Mouse (Mus musculus): Measurements from ENCODE around the gene Ccnjl. TPM values are rescaled to one million over a fixed set of nuclear protein-coding genes. Genes with fewer than 3 reads are reported as not detected.

The Ccnjl gene
- total RNA-seq, 2 experiments from 2014 or later, result 2.1 TPM

DNA sequence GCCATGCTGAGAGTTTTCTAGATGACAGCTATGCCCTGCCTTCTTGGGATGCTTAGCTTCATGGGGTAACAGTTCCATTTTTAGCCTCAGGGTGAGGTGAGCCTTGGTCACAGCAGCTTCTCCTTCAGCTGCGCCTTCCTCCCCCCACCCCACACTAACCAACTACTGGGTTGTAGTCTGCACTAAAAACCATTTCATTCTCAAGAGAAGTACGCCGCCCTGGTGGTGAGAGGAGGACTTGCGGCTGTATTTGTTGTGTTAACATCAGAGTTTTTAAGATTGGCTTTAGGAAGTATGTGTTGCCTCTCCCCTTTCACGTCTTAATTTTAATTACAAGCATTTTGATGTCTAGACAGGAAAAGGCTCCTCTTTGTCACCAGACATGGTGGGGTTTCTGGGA lies 39.7 kb downstream of the Ccnjl start:
- DNase-seq, result peak in 1 of 2 experiments; percentile 37

DNA sequence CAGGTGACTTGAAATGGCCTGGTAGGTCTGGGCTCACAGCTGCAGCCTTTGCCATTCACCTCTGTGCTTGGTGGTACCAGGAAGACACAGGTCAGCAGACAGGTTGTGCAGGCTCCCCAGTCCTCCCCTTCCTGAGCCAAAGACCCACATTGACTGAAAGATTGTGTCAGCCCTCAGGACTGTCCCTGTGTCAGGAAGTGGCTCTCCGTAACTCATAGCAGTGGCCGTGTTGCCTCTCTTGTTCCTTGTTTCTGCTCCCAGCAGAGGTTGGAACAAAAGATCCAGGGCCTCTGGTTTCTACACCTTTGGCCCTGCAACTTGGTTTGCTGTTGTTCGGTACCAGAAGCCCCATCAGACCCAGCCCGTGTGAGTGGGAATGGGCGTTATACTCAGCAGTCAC lies 40.6 kb downstream of the Ccnjl start:
- DNase-seq, result no peak

DNA sequence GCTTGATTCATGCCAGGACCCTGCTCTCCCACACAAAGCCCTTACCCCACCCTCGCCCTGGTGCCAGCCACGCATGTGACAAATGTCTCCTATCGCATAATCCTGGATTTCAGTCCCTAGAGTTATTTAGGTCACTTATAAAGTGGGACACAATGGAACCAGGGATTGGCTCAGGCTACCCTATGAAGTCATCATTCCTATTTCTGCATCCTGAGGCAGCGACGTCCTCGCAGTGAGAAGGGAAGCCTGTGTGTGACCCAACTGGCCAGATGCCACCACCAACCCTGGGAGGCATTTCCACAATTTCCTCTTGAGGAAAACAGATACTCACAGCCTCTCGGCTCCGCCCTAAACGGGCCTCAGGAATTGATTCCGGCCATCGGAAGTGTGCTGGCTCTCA lies 41.0 kb downstream of the Ccnjl start:
- DNase-seq, result peak; percentile 74 to 80

DNA sequence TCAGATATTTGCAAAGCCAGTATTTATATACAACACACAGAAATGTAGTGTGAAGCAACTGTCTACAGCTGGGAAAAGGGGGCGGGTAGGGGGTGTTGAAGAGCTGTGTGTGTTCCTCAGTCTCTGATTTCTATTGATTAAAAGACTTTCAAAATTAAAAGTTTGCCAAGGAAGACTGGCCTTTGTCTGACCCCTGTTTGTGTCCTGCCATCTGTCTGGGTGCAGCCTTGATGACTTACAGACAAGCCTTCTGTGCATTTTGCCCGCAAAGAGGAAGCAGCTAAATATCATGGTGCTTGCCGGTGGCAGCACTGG lies 46.4 kb downstream of the Ccnjl start:
- no peak for DNase-seq

DNA sequence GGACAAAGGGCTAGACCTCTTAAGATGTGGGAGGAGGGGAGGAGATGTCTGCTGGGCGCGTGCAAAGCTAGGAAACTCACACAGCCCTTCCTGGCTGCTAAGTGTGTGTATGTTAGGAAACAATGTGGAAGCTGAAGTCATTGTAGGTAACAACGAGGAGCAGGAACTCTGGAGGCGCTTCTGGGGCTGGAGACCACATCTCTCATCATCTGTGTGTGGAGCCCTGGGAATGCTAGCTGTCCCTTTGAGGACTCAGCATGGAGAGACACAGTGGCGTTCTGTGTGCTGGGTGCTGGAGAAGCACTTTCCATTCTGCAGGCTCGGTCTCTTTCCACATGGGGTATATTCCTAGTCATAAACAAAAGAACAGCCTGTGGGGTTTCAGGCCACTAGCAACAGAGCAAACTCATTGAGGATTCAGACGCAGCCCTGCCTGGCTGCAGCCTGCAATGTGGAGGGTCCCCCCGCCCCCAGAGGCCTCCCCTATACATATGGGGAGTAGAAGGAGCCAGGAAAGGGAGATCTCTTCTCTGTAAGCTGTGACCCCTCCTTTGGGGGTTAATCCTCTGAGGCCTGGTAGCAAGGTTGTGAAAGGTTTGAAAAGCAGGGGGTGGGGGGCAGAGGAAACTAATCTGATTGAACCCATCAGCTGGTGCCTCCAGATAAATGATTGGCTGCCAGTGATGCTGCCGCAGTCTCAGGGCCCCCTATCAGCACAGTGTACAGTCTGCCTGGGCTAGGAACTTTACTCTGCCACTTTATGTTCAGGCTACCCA lies 47.0 kb downstream of the Ccnjl start:
- no peak for DNase-seq

DNA sequence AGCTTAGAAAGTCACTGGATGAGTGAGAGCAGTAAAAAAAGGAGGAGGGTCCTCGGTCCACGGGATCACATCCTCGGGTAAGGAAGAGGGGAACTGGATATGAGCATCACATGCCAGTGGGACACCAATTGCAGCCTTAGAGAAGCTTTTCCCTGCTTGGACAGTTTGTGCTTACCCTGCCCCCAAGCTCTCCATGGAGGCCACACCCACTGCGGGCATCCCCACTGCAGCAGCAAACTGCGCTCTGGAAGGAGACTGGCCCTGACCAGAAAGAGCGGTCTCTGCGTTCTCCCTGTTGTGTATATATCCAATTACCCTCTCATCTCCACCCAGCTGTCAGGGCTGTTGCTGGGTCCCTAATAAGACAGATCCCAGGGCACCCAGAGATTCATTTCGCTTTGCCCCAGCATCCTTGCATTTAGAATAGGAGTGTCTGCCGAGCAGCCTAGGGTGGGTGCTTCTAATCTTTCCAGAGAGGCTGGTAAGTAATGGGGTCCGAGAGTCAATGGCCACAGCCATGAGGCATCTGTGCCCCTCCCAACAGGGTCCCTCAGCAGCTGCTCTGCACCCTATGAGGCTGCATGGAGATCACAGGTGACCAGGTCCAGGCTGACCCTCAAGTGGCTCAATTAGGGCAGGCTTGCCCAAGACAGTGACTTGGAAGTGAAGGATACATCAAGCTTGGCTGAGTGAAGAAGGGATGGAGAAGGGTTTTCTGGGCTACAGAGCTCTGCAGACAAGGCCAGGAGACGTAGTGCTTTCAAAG lies 49.3 kb downstream of the Ccnjl start:
- no peak for DNase-seq

DNA sequence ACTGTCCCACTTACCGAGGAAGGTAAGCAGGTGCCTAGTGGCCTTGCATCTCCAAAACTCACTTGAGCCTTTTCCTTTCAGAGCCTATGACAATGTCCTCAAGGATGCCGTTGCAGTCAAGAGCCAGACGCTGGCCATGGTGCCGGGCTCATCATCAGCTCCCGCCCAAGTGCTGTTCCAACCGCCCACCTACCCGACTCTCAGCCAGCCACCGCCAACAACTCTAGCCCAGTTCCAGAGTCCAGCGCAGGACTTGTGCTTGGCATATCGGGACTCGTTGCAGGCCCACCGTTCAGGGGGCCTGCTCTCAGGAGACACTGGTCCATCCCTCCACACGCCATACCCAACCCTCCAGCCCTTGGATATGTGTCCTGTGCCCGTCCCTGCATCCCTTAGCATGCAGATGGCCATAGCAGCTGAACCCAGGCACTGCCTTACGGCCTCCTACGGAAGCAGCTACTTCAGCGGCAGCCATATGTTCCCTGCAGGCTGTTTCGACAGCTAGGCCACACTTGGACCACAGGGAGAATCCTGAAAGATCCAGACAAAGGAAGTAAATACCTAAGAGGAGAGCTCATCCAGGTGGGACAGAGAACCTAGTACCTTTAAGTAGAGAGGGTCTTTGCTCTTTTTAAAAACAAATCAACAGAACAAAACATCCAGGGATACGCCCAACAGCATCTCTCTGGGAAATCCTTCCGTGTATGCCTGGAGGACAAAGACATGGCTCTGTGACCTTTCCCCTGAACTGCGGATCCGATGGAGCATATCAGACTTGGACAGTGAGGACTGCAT lies 56.8 kb downstream of the Ccnjl start:
- DNase-seq, result no peak

DNA sequence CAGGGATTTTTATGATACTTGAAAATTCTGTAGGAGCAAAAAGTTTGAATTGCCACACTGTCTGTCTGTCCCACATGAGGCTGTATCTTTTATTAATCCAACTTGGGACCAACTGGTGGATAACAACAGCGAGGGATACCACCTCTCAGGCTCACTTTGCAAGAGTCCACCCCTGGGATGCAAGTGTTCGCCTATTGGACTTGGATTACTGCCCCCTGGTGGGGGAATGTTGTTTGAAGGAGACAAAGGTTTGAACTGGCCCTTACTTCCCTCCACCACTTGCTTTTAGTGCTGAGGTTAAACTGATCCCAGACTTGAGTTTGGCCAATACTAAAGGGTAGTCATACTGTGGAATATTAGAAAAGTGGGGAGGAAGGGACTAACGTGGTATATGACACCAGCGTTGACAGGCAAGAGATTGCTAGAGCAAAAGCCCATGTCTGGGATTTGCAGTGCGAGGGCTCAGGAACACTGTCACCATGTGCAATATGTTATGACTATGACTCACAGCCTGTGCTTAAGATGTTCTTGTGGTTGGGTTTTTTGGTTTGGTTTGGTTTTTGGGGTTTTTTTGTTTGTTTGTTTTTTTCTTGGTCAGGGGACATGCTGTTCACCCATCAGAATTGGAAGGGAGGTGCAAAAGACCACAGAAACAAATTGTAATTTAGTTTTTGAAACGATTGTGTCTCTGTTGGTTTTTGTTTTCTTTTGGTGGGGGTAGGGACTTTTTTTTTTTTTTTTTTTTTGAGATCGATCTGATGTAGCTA lies 57.9 kb downstream of the Ccnjl start, which contains the start of gene 4933415A04Rik:
TSS of gene 4933415A04Rik (plus strand) at position 717 of the 767 bp plus-strand sequence.
- DNase-seq, result peak; percentile 65 to 88

DNA sequence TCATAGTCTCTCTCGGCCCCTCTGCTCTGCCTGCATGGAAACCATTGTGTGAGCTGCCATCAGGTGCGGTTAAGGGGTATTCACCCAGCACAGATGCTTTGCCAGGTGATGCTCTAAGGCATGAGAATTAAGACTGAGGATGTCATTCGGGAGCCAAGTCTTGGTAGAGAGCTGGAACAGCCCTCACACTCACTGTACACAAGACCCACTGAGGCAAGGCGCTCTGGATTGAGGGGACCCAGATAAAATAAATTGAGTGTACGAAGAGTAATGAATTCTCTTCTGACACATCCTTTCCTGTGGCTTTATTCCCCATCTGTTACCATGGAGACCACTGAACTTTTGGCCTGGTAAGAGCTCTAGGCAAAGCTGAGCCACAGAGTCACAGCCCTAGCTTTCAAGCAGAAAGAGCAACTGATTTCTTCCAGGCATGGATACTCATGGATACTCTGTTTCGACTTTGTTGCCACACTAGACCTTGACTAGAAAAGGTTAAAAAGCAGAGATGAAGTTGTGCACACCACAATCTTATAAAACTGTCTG lies 61.0 kb downstream of the Ccnjl start:
- DNase-seq, result no peak

DNA sequence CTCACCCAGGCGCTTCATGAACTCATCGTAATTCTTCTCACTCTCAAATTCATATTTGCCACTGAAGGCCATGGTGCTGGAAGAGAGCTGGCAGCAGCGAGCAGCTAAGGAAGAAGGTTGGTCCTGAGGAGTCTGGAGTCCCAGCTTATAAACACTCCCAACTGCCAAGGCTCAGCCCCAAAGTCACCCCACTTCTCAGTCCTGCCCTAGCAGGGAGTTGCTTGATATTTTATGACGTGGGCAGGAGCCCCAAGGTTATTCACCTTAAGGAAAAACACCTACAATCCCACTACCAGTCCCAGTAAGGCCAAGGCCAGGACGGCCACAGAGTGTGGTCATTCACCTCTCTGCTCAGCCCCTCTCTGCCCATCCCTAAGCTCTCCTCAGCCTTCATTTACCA lies 72.9 kb downstream of the Ccnjl start, which contains the start of gene Fabp6:
TSS of gene Fabp6 (minus strand) at position 101 of the 400 bp plus-strand sequence.
- no peak for DNase-seq

DNA sequence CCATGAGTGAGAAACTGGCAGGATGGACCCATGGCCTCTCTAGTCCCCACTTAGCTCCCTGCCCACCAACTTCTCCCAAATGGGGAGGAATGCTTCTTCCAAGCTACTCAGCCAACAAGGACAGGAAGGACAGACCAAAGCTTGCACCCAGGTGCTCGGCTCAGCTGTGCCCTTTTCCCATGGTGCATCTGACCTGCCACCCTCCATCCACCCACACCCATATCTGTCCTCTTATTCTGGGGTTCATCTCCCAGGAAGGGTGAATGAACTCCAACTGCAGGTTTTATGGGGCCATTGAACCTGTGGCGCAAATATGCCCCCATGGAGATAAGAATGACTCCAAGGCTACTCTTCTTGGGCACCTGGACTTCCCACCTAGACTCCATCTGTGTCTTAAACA lies 75.6 kb downstream of the Ccnjl start:
- DNase-seq, result no peak

DNA sequence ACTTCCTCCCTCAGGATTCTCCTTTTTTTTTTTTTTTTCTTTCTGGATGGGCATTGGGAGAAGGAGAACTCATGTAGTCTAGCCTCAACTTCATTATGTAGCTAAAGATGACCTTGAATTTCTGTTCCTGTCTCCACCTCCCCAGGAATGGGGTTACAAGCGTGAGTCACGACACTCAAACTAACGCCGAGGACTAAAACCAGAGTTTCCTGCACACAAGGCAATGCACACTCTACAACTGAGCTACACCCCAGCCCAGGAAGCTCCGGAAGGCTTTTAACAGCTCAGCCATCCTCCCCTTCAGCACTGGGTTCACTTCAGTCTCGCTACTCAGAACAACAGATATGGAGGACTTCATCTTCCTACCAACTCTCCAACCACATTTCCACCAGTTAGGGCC lies 76.3 kb downstream of the Ccnjl start:
- DNase-seq, result no peak

DNA sequence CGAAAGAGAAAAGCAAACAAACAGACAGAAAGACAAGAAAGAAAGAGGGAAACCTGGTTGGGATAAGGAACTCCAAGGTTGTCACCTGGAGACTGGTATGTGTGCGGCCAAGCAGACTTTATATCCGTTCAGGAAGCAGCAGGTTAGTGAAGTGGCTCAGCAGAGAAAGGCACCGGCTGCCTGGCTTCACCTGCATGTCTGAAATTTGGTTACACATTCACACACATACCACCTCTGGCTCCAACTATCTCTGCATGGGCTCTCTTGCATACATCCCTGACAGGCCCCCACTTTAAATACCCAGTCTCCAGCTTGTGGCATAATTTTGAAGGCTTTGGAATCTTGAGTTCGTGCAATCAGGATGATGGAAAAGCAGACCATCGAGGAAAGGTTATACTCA lies 77.3 kb downstream of the Ccnjl start:
- no peak for DNase-seq

DNA sequence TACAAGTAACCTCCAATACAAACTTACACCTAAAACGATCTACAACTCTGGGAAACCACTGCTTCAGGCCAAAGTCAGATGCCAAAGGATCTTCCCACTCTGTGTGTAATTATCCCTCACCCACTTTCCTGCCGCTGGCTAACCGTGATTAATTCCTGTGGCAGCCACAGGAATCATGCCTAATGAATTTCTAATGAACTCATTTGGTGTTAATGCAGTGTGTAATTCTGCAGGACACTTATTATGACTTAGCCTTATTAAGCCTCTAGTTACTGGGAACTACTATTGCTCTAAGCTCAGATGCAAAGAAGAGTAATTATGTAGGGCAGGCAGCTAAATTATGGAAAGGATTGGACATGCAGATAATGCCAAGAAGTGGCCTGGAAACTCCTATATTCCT lies 79.9 kb downstream of the Ccnjl start:
- no peak for DNase-seq

DNA sequence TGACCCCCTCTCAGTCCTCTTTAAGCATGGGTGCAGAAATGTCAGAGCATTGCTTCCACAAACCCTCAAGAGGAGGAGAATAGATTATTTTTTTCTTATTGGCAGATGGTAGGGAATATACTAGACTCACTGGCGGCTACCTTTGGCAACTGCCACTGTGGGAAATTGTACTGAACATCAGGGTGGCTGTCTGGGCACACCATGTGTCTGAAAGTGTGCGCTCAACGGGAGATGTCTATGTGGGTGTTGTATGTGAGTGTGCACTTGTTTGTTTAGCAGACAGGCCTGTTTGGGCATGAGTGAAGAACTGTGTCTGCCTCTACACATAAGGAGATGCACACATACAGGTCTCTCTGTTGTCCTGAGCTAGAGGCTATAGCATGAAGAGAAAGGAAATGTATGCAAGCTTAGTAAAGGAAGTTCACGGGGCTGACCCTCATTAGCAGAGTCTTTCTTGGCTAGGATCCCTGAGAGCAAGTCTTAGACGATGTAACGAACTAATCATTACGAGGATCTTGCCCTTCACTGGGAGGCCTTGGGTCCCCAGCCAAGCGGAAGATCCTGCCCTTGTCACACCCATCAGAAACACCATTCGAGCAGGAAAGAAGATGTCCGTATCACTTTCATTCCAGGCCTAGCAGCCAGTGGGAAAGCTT lies 81.5 kb downstream of the Ccnjl start:
- DNase-seq, result peak; percentile 27 to 41

DNA sequence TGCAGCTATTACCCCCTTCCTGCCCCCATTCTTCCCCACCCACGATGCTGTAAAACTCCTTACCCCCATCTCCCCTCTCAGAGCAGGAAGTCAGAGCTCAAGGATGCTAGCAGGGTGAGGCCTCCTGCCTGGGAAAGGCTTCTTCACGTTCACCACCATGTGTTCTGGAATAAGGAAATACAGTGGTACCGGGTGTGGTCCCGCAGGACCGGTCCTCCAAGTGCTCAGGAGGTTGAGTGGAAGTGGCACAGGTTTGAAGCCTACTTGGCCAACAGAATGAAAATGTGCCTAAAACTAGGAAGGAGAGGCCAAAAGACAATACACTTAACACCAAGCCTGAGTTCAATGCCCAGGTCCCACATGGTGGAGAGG lies 82.1 kb downstream of the Ccnjl start:
- DNase-seq, result no peak

DNA sequence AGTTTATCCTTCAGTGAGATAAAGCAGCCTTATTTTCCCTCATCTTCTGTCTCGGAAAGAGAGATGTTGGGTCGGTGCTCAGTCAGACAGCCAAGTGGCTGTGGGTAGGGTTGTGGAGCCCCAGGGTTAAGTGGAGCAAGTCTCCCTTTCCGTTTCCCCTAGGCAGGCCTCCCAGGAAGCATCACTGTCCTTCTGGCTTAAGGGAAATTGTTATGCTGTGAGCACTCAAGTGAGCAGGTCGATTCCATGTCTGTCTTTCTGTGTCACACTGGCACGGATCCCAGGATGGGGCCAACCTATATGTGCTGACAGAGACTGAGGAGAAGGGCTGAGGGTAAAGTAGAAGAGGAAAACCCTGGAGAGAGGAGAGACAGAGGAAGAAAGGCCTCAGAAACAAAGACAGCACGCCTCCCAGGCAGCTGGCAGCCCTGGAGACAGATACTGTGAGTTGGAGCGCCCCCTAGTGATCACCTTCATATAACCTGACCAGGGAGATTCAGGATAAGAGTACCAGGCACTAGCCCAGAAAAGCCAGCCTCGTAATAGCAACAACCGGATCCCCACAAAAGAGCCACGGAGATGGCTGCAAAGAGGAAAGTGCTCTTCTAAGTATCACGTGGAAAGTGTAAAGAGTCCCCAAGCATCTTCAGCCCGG lies 84.4 kb downstream of the Ccnjl start:
- peak; percentile 80 to 88 for DNase-seq

DNA sequence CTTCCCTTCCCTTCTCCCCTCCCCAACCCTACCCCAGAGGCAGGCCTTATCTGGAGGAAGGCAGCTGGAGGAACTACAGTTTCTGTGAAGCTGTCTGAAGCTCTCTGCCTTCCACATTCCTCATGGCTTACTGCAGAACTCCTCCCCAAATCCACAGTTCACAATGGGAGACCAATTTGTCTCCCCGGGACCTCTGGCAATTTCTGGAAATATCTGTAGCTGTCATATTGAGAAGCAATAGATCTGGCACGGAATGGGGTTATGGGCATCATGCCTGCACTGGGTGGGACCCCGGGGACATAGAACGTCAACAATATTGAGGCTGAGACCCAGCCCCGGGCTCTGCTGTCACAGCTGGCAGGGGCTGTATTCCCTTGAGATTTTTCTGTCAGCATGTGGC lies 89.3 kb downstream of the Ccnjl start:
- no peak for DNase-seq

DNA sequence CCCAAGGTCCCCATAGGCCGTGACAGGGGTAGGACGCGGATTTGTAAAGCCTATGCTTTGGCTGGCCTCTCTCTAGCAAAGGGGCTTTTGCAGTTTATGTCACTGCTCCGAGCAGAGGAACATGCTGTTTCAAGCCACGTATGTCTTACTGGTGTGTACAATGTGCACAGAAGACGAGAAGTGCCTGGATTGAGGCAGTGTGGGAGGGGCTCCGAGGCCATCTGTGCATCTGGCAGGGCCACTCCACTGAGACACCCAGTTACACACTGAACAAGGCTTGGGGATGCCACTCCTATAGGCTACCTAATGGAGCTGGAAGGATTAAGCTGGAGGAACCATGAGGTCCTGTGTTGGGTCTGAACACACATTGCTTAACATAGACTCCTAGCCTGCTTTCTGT lies 89.8 kb downstream of the Ccnjl start:
- no peak for DNase-seq

DNA sequence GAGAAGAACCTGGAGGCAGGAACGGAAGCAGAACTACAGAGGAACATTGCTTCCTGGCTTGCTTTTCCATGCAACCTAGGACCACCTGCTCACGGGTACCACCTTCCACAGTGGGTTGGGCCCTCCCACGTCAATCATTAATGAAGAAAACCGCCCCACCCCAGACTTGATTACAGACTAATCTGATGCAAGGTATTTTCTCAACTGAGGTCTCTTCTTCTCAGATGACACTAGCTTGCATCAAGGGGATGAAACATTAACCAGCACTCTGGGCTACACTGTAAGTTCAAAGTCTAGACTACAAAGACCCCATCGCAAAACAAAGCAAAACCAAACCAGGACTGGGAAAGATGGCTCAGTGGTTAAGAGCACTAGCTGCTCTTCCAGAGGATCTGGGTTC lies 93.2 kb downstream of the Ccnjl start:
- DNase-seq, result no peak

DNA sequence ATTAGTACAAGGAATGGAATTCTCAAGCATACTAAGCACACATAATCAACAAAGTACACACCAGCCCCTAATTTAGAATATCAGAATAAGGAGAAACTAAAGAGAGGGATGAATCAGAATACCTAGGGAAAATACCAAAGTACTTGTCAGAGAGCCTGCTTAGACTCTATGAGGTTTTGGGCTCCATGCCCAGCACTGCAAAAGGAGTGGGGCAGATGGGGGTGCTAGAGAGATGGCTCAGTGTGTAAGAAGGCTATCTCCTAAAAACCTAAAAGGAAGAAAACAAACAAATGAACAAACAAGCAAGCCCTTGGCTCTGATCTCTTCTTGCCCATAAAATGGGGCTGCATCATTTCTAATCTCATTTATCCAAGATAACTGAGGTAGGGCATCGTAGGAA lies 95.8 kb downstream of the Ccnjl start:
- no peak for DNase-seq
